ENCODE assay signal across 12 mouse cellular contexts in genomic region chr1:189310145-189310544, GRCm38 (mm10).
A peak's percentile ranks its signal among the peaks of the same experiment; 100 is the strongest.
DNase-seq lines count a peak whose midpoint lies in the region; ATAC-seq and TF ChIP-seq lines count a peak whose summit lies in the region.
"Had no signal": no experiment of that assay in that cellular context is flagged by ENCODE, and none has a peak within 500 bp of the region (broad histone marks: within the 10 kb centered on the region; RNA-seq: fewer than 3 reads in every experiment).

No protein-coding gene starts in this region.

- TF ChIP-seq EP300 in lung, postnatal 0 days (IDR thresholded peaks at IDR 0.05), result no peak

- no peaks in the 10 kb centered on the region for H3K27me3 ChIP-seq in lung, postnatal 0 days (replicated peaks; ENCODE audit: insufficient read depth, low read length)

- peak; percentile 5 for DNase-seq in kidney, postnatal 4 days
- no peak for DNase-seq in kidney, adult 18-20 months
- DNase-seq in B cell, adult 2 months, result peak; percentile 15 to 22
- DNase-seq in Muller cell, postnatal 12 days (ENCODE audit: inconsistent ontology term), result peak; percentile 49
- DNase-seq in lung, postnatal 0 days (ENCODE audit: low spot score), result peak; percentile 73
- no peak for DNase-seq in adrenal gland, postnatal 25 days
- no peak for DNase-seq in heart, postnatal 14 days
- DNase-seq: kidney, postnatal 14 days had no signal

- intact Hi-C loops in heart, postnatal 14 days (cut with DNase I), result loop anchor here (10.0 kb wide), 1 partner anchor 285 kb away; no protein-coding TSS in a partner anchor

- no peak overlapping the region for H3K27ac ChIP-seq in lung, postnatal 0 days (ENCODE audit: low read length)
- H3K27ac ChIP-seq: liver, embryonic 14.5 days had no signal

- WGBS in lung, postnatal 0 days, result 26% methylated on average over 2 of the region's 2 CpGs

- ATAC-seq in lung, postnatal 0 days, result peak; percentile 68
- ATAC-seq: activated CD4-positive, CD25-positive, alpha-beta regulatory T cell, adult 4 months; hindbrain, embryonic 16.5 days had no signal

- TF ChIP-seq CTCF in lung, postnatal 0 days (IDR thresholded peaks at IDR 0.05), result no peak

- H3K9ac ChIP-seq in lung, postnatal 0 days (replicated peaks; ENCODE audit: low read depth), result no peak overlapping the region
- H3K9ac ChIP-seq: liver, embryonic 14.5 days had no signal

- no peak overlapping the region for H3K4me3 ChIP-seq in lung, postnatal 0 days (ENCODE audit: low read depth, low read length)
- H3K4me3 ChIP-seq: erythroblast, embryonic 14.5 days had no signal

- no peak overlapping the region for H3K4me2 ChIP-seq in lung, postnatal 0 days (replicated peaks; ENCODE audit: low read depth, low read length)

- H3K9me3 ChIP-seq in lung, postnatal 0 days (ENCODE audit: low read length), result no peaks in the 10 kb centered on the region

- no peaks in the 10 kb centered on the region for H3K36me3 ChIP-seq in lung, postnatal 0 days (ENCODE audit: insufficient read depth, low read length)

- H3K4me1 ChIP-seq in lung, postnatal 0 days (ENCODE audit: insufficient read depth, low read depth, low read length), result no peaks in the 10 kb centered on the region

Comparison
In these comparisons a context has a peak if more than half of its experiments do, and no peak if none do; other contexts are left out.
1. DNase-seq: peak in kidney, postnatal 4 days (2 of 2), B cell, adult 2 months (2 of 2), Muller cell, postnatal 12 days (single experiment) and lung, postnatal 0 days (single experiment); none in kidney, adult 18-20 months (single experiment), adrenal gland, postnatal 25 days (single experiment) and heart, postnatal 14 days (0 of 2).